Mouse (Mus musculus) induced T-regulatory cell, adult 2 months (primary cell): ENCODE results near the gene Bcdin3d.
A peak's percentile ranks its signal among the peaks of the same experiment; 100 is the strongest.

Experiments used
- DNase-seq: peaks from one replicate; pipeline ENCODE4 v3.0.0-alpha.2; 2012; ENCODE audit warnings: low read depth

The Bcdin3d gene

GRCm38 (mm10) chr15:99440112-99440815, 34.3 kb downstream of the Bcdin3d start:
- no peak for DNase-seq

- DNase-seq, result no peak
Measured at GRCm38 (mm10) chr15:99438966-99439698, 35.4 kb downstream of the Bcdin3d start.

- no peak for DNase-seq
Measured at GRCm38 (mm10) chr15:99433913-99434312, 40.6 kb downstream of the Bcdin3d start.

- DNase-seq, result no peak
Measured at GRCm38 (mm10) chr15:99433081-99433718, 41.3 kb downstream of the Bcdin3d start.

GRCm38 (mm10) chr15:99431967-99432366, 42.6 kb downstream of the Bcdin3d start:
- no peak for DNase-seq

- no peak for DNase-seq
Measured at GRCm38 (mm10) chr15:99431504-99431903, 43.0 kb downstream of the Bcdin3d start.

- DNase-seq, result no peak
Measured at GRCm38 (mm10) chr15:99431063-99431462, 43.5 kb downstream of the Bcdin3d start.

- no peak for DNase-seq
Measured at GRCm38 (mm10) chr15:99430394-99430793, 44.1 kb downstream of the Bcdin3d start.

GRCm38 (mm10) chr15:99423884-99424283, 50.6 kb downstream of the Bcdin3d start:
- no peak for DNase-seq

- no peak for DNase-seq
Measured at GRCm38 (mm10) chr15:99423131-99423530, 51.4 kb downstream of the Bcdin3d start.

GRCm38 (mm10) chr15:99422551-99422950, 52.0 kb downstream of the Bcdin3d start:
- no peak for DNase-seq

GRCm38 (mm10) chr15:99421676-99422075, 52.9 kb downstream of the Bcdin3d start:
- no peak for DNase-seq

GRCm38 (mm10) chr15:99421152-99421551, 53.4 kb downstream of the Bcdin3d start:
- peak; percentile 43 for DNase-seq

GRCm38 (mm10) chr15:99420521-99421014, 54.0 kb downstream of the Bcdin3d start:
- no peak for DNase-seq

- DNase-seq, result no peak
Measured at GRCm38 (mm10) chr15:99420101-99420500, 54.4 kb downstream of the Bcdin3d start.
